Mouse (Mus musculus) embryonic facial prominence, embryonic 11.5 days (tissue): ENCODE measurements around the gene Pex5l. TPM values are rescaled to one million over a fixed set of nuclear protein-coding genes. Genes with fewer than 3 reads are reported as not detected.

Source experiments
- ATAC-seq: fragments of 200-750 bp; cut with Nextera tagmentation; replicated peaks from 2 replicates; pipeline ENCODE4 v1.8.0; 2017; ENCODE audit warnings: low read depth; ENCODE audit not compliant: insufficient number of reproducible peaks, low FRiP score, low TSS enrichment
- DNase-seq: peaks from one replicate; pipeline ENCODE4 v3.0.0-alpha.2; 2015; ENCODE audit warnings: low spot score
- H3K27ac ChIP-seq: fragments of 300-500 bp; sonication (generic); replicated peaks from 2 replicates; pipeline ENCODE4 v1.5.1; 2014; ENCODE audit warnings: mild to moderate bottlenecking, low read depth, low read length, control low read depth
- H3K27me3 ChIP-seq: fragments of 300-500 bp; sonication (generic); 2 replicates; pipeline ENCODE4 v1.6.1; 2014; ENCODE audit warnings: mild to moderate bottlenecking, low read length, moderate library complexity, mixed read lengths; ENCODE audit not compliant: control insufficient read depth, insufficient read depth
- H3K36me3 ChIP-seq: fragments of 300-500 bp; sonication (generic); replicated peaks from 2 replicates; pipeline ENCODE4 v1.6.1; 2014; ENCODE audit warnings: low read depth, mild to moderate bottlenecking, low read length, moderate library complexity, mixed read lengths; ENCODE audit not compliant: control insufficient read depth, insufficient read depth
- H3K4me1 ChIP-seq: fragments of 300-500 bp; sonication (generic); 2 replicates; pipeline ENCODE4 v1.6.1; 2014; ENCODE audit warnings: low read length, mixed read lengths; ENCODE audit not compliant: control insufficient read depth, insufficient read depth
- H3K4me2 ChIP-seq: fragments of 300-500 bp; sonication (generic); 2 replicates; pipeline ENCODE4 v1.6.1; 2014; ENCODE audit warnings: low read depth, mild to moderate bottlenecking, control low read depth, low read length, moderate library complexity
- H3K4me3 ChIP-seq: fragments of 300-500 bp; sonication (generic); 2 replicates; pipeline ENCODE4 v1.5.1; 2014; ENCODE audit warnings: low read depth, low read length, control low read depth
- H3K9ac ChIP-seq: fragments of 300-500 bp; sonication (generic); replicated peaks from 2 replicates; pipeline ENCODE4 v1.6.1; 2014; ENCODE audit warnings: mild to moderate bottlenecking, control low read depth, low read length
- H3K9me3 ChIP-seq: fragments of 300-500 bp; sonication (generic); replicated peaks from 2 replicates; pipeline ENCODE4 v1.6.1; 2016; ENCODE audit warnings: mild to moderate bottlenecking, low read length, inconsistent platforms, mixed read lengths; ENCODE audit not compliant: control insufficient read depth
- WGBS: fragments of 180-500 bp; shearing (Covaris S2); extraction: QIAGEN DNeasy Blood & Tissue Kit; methylation state at CpG from one replicate; pipeline ENCODE4 v1.1.7; 2014; 5-methylcytosine and 5-hydroxymethylcytosine counted together
- polyA plus RNA-seq: library from polyadenylated mRNA; unstranded; fragments of >200 nt; fragmentation: Nextera tagmentation; extraction: Ambion mirVana; gene quantifications from 2 replicates; pipeline ENCODE4 v1.2.1, GENCODE M21; 2014

The Pex5l gene
- polyA plus RNA-seq, 1 experiment from 2014 or later, result 1.9 TPM

- Histone ChIP-seq H3K9me3 (no peaks in the 10 kb centered on the region), H3K4me1 (no peaks in the 10 kb centered on the region), H3K4me2 (no peak overlapping the region), H3K27ac (no peak overlapping the region), H3K36me3 (no peaks in the 10 kb centered on the region), H3K4me3 (no peak overlapping the region), H3K27me3 (no peaks in the 10 kb centered on the region), H3K9ac (no peak overlapping the region)
- 65% methylated on average over 3 of the region's 3 CpGs for WGBS
- no peak for ATAC-seq
- no peak for DNase-seq
Measured at GRCm38 (mm10) chr3:32908400-32908799, 234.6 kb downstream of the Pex5l start.

DNA sequence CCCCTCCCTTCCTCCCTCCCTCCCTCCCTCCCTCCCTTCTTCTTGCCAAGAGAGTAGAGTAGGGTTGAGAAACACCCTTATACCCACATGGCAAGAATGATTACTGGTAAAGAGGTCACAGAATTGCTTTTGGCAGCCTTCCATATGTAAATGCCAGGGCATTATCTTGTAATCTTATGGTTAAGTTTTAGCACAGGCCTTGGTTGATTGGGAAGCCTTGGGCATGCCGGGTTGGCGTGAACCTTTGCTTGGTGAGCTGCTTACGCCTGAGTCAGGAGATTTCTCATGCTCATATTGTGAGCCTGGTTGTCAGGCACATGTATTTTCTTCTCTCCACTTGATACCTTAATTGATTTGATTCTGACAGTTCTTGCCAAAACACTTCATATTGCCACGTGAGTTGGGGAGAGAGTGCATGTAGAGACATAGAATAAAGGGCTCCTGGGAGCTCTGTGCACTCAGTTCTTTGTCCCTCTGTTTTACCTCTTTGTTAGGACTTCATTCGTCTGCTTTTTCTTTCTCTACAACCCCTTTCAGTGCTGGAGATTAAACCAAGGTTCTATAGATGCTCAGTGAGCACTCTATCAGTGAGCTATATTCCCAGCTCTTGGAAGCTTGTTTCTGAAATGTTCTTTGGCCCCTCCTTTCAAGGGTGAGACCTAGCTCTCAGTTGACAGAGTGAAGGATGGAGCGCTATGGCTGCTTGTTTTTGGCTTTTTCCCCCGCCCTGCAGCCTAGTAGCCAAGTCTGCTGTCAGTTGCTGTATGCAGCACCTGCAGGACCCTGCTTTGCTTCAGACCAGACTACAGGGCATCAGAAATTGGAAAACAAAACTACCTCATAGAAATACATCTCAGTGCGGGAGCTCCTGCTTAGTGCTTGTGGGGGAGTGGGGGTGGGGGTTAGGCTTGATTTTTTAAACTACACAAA, 236.9 kb downstream of the Pex5l start:
- H3K4me2 ChIP-seq, result no peak overlapping the region
- no peaks in the 10 kb centered on the region for H3K27me3 ChIP-seq
- no peak overlapping the region for H3K27ac ChIP-seq
- WGBS, result 77% methylated on average over 8 of the region's 8 CpGs
- H3K4me1 ChIP-seq, result no peaks in the 10 kb centered on the region
- no peaks in the 10 kb centered on the region for H3K9me3 ChIP-seq
- no peak overlapping the region for H3K9ac ChIP-seq
- H3K36me3 ChIP-seq, result no peaks in the 10 kb centered on the region
- no peak for DNase-seq
- no peak overlapping the region for H3K4me3 ChIP-seq
- ATAC-seq, result no peak

- Histone ChIP-seq H3K27me3 (no peaks in the 10 kb centered on the region), H3K27ac (no peak overlapping the region), H3K36me3 (no peaks in the 10 kb centered on the region), H3K9me3 (no peaks in the 10 kb centered on the region), H3K9ac (no peak overlapping the region; the same call in 1 of the 2 replicates), H3K4me1 (no peaks in the 10 kb centered on the region), H3K4me3 (no peak overlapping the region), H3K4me2 (no peak overlapping the region)
- WGBS, result 56% methylated on average over 1 of the region's 1 CpGs
- DNase-seq (no peak), ATAC-seq (no peak)
Measured at GRCm38 (mm10) chr3:32904599-32904998, 238.4 kb downstream of the Pex5l start.

GRCm38 (mm10) chr3:32903462-32903861, 239.6 kb downstream of the Pex5l start:
- H3K4me1 ChIP-seq, result no peaks in the 10 kb centered on the region

More at GRCm38 (mm10) chr3:32903462-32903861, 239.6 kb downstream of the Pex5l start:
- Histone ChIP-seq H3K27me3 (no peaks in the 10 kb centered on the region), H3K36me3 (no peaks in the 10 kb centered on the region), H3K4me3 (no peak overlapping the region), H3K9me3 (no peaks in the 10 kb centered on the region), H3K9ac (no peak overlapping the region), H3K27ac (no peak overlapping the region), H3K4me2 (no peak overlapping the region)
- 39% methylated on average over 4 of the region's 4 CpGs for WGBS
- DNase-seq, result no peak
- no peak for ATAC-seq
